Mouse (Mus musculus) thymus, postnatal 14 days (tissue): ENCODE measurements around the gene Tmem185a.
"Not testable (repeated sequence)": the region's sequence is repeated elsewhere in the genome, so short reads cannot be mapped to it uniquely, and the experiment has no call there.

ENCODE experiments used
- DNase-seq: peaks from one replicate; pipeline ENCODE4 v3.0.0; 2021

Gene Tmem185a

GRCm38 (mm10) chrX:70476792-70477776 lies at the start of gene Tmem185a:
Tmem185a (minus strand) TSS chrX:70477180.
- DNase-seq = peak; percentile 87

- DNase-seq = not testable (repeated sequence)
These were observed 37.4 kb upstream of the Tmem185a start for GRCm38 (mm10) chrX:70514413-70514812.

- DNase-seq = not testable (repeated sequence)
These were observed 10.3 kb upstream of the Tmem185a start for GRCm38 (mm10) chrX:70487328-70487727.

- no peak for DNase-seq
These were observed 5.2 kb upstream of the Tmem185a start for GRCm38 (mm10) chrX:70482154-70482553.

DNA sequence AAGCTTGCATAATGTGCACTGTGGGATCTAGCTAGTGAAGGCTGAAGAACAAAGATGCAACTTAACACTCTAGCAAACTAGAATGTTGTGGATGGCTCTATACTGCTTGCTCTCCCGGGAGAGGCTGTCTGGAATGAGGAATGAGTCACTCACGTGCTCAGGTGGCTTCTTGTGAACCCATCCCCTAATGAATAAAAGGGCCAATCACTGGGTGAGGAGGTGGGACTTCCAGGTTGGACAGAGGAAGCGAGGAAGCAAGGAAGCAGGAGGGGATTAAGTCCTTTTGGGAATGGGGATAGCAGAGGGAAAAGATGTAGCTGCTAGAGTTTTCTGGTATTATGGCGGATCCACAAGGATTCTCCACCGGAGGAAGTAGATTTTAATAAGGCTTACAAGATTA lies 1.7 kb upstream of the Tmem185a start:
- DNase-seq = no peak

GRCm38 (mm10) chrX:70475215-70475765 lies 1.7 kb downstream of the Tmem185a start:
- no peak for DNase-seq

- DNase-seq = no peak
These were observed 10.1 kb downstream of the Tmem185a start for GRCm38 (mm10) chrX:70466897-70467296.

DNA sequence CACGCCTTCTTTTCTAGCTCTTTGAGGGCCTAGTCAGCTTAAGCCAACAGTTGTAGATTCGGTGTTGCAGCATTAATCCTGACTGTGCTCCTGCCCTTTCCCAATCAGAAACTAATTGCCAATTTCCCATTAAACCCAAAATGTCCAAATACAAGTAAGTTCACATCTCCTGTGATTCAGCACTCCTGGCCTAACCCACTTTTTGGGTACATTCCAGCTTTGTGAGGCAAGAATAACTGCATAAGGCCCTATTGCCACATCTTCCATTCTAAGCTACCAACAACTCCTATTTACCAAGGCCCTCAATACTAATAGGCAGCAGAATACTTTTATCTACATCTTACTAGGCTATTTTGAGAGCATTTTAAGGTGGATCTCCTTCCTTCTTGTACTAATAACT lies 11.5 kb downstream of the Tmem185a start:
- no peak for DNase-seq

DNA sequence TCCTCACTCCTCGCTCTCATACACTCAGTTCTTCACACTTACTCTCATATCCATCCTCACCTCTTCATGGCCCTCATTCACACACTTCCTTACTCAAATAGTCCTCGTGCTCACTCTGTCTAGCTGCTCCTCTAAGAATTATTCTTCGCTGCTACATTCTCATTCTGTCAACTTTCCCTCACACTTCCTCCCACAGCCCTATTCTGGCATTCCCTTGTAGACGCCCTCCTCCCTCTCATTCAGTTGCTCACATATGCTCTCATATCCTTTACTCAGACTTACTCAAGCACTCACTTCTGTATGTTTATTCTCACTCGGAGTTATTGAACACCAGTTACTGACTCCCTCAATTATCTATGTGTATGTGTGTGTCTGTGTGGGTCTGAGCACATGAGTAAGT lies 13.4 kb downstream of the Tmem185a start:
- no peak for DNase-seq

- not testable (repeated sequence) for DNase-seq
These were observed 24.6 kb downstream of the Tmem185a start for GRCm38 (mm10) chrX:70452359-70452758.

DNA sequence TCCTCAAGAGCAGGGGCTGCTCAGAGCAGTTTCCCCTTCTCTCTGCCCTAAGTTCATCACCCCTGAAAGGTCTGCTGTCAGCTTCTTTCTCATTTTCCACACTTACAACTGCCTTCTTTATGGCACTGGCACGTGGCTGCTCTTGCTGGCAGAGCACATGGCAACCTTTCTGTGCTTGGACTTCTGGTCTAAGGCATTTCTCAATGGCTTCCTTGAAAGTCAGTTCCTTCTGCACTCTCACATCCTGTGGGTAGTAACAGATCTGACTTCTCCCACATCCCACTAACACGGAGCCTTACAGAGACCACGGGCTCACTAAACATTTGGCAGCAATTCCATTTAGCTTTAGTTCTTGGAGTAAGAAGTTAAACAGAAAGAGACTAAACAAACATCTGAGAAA lies 51.5 kb downstream of the Tmem185a start:
- DNase-seq = not testable (repeated sequence)
